In the genomic region with DNA sequence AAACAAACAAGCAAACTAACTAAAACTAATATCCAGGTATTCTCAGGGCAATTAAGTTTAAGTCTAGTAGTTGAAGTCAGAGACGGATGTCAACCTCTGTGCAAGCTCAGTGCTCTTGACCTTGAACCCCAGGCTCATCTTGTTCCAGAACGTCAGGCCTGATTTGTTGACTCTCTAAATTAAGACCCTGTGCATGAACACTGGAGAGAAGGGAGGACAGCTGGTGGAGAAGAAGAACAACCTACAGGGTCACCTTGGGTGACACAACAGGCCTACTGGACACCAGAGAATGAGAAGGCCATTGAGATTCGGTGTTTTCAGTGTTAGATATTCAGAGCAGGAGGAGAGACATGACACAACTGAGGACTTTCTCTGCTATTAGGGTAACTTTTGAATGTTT, we compare ENCODE assay signal across 22 mouse cellular contexts.
"Had no signal": no experiment of that assay in that cellular context is flagged by ENCODE, and none has a peak within 500 bp of the region (broad histone marks: within the 10 kb centered on the region; RNA-seq: fewer than 3 reads in every experiment).

No protein-coding gene starts in this region.

- H3K9me3 ChIP-seq: heart, embryonic 13.5 days; heart, embryonic 15.5 days; hindbrain, embryonic 13.5 days; hindbrain, embryonic 15.5 days; limb, embryonic 13.5 days; limb, embryonic 15.5 days; liver, embryonic 12.5 days had no signal

- H3K4me3 ChIP-seq: heart, embryonic 13.5 days; heart, embryonic 15.5 days; hindbrain, embryonic 13.5 days; hindbrain, embryonic 15.5 days; limb, embryonic 13.5 days; limb, embryonic 15.5 days; liver, embryonic 12.5 days had no signal

- H3K4me1 ChIP-seq: hindbrain, embryonic 13.5 days; hindbrain, embryonic 15.5 days; liver, embryonic 12.5 days had no signal

- H3K36me3 ChIP-seq: heart, embryonic 13.5 days; heart, embryonic 15.5 days; hindbrain, embryonic 13.5 days; hindbrain, embryonic 15.5 days; limb, embryonic 13.5 days; limb, embryonic 15.5 days; liver, embryonic 12.5 days had no signal

- H3K9ac ChIP-seq: forebrain, postnatal 0 days; heart, embryonic 13.5 days; heart, embryonic 15.5 days; hindbrain, embryonic 13.5 days; hindbrain, embryonic 15.5 days; limb, embryonic 13.5 days; limb, embryonic 15.5 days; liver, embryonic 12.5 days; liver, embryonic 14.5 days had no signal

- DNase-seq: forebrain, postnatal 0 days; gastrocnemius, postnatal 14 days; gastrocnemius, postnatal 36 days; heart, postnatal 14 days; heart, postnatal 36 days; kidney, adult 11 months; kidney, adult 8-10 months; kidney, postnatal 25 days; layer of hippocampus, adult 9-11 months; layer of hippocampus, postnatal 36 days; left cerebral cortex, postnatal 4 days had no signal

- H3K27me3 ChIP-seq: heart, embryonic 13.5 days; heart, embryonic 15.5 days; hindbrain, embryonic 13.5 days; hindbrain, embryonic 15.5 days; limb, embryonic 13.5 days; limb, embryonic 15.5 days; liver, embryonic 12.5 days had no signal

- H3K4me2 ChIP-seq: heart, embryonic 11.5 days; heart, embryonic 13.5 days; heart, embryonic 15.5 days; hindbrain, embryonic 13.5 days; hindbrain, embryonic 15.5 days; limb, embryonic 13.5 days; limb, embryonic 15.5 days; liver, embryonic 12.5 days had no signal

- H3K27ac ChIP-seq: heart, embryonic 13.5 days; heart, embryonic 15.5 days; hindbrain, embryonic 13.5 days; hindbrain, embryonic 15.5 days; hindbrain, postnatal 0 days; limb, embryonic 13.5 days; limb, embryonic 15.5 days; liver, embryonic 12.5 days; liver, embryonic 14.5 days had no signal

- ATAC-seq: forebrain, postnatal 0 days; hindbrain, postnatal 0 days; intestine, embryonic 16.5 days; liver, embryonic 12.5 days had no signal
